Mouse (Mus musculus): ENCODE data around the gene Kctd14. TPM values are rescaled to one million over a fixed set of nuclear protein-coding genes. Genes with fewer than 3 reads are reported as not detected.

Gene Kctd14
- polyA plus RNA-seq, 1 experiment from 2014 or later: 5.1 TPM

DNA sequence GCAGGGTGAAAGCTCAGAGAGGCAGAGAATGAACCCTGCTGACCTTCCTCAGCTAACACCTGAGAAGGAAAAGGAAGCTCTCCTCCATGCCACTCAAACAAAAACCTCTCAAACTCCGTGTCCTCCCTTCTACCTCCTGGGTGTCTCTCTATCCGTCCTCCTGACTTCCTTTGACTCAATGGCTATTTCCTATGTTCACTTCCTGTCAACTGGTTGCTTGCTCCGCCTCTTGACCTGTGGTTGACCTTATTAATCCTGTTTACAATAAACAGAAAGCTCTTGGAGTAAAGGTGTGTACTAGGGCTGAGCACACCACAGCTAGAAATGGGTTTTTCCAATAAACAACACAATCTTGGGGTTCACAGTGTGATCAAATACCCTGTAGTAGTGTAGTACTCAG is 40.0 kb downstream of the Kctd14 start:
- WGBS: 61% methylated on average over 3 of the region's 3 CpGs
- Histone ChIP-seq H3K36me3 (peaks cover 48% of the 10 kb centered on the region), H3K9me3 (replicated peaks) (no peaks in the 10 kb centered on the region), H3K27me3 (no peaks in the 10 kb centered on the region), H3K27ac (replicated peaks) (no peak overlapping the region), H3K9ac (no peak overlapping the region), H3K4me1 (no peaks in the 10 kb centered on the region), H3K4me2 (replicated peaks) (no peak overlapping the region), H3K4me3 (replicated peaks) (no peak overlapping the region)
- ATAC-seq (ENCODE audit: insufficient number of reproducible peaks, low FRiP score, low TSS enrichment, low read depth): no peak

DNA sequence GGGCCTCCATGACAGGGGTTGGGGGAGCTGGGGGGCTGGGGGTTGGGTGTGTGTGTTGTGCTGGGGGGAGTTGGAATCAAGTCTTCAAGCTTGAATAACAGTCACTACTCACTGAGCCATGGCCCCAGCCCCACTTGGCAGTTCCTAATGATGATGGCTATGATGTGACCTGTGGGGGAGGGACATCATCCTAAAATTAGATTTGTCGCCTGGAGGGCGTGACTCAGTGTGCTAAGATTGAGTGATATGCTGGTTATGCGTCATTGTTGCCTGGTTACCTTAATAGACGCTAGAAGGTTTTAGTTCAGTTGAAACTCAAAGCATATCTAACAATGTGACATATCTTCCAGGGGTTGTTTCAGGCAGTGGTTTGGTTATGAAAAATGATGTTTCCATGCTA is 41.3 kb downstream of the Kctd14 start:
- no peak overlapping the region for H3K27ac ChIP-seq (replicated peaks)
- H3K27me3 ChIP-seq: no peaks in the 10 kb centered on the region
- H3K4me1 ChIP-seq: no peaks in the 10 kb centered on the region
- no peak for ATAC-seq (ENCODE audit: insufficient number of reproducible peaks, low FRiP score, low TSS enrichment, low read depth)
- H3K4me2 ChIP-seq (replicated peaks): no peak overlapping the region
- no peak overlapping the region for H3K4me3 ChIP-seq (replicated peaks)
- H3K9ac ChIP-seq: no peak overlapping the region
- 76% methylated on average over 4 of the region's 4 CpGs for WGBS
- no peaks in the 10 kb centered on the region for H3K9me3 ChIP-seq (replicated peaks)
- peaks cover 37% of the 10 kb centered on the region for H3K36me3 ChIP-seq

- Histone ChIP-seq H3K9me3 (replicated peaks) (no peaks in the 10 kb centered on the region), H3K9ac (no peak overlapping the region), H3K27me3 (no peaks in the 10 kb centered on the region), H3K4me3 (replicated peaks) (no peak overlapping the region), H3K4me1 (no peaks in the 10 kb centered on the region), H3K27ac (replicated peaks) (no peak overlapping the region), H3K4me2 (replicated peaks) (no peak overlapping the region), H3K36me3 (peaks cover 27% of the 10 kb centered on the region)
- ATAC-seq (ENCODE audit: insufficient number of reproducible peaks, low FRiP score, low TSS enrichment, low read depth): no peak
Measured at GRCm38 (mm10) chr7:97495052-97495451, 43.9 kb downstream of the Kctd14 start.

DNA sequence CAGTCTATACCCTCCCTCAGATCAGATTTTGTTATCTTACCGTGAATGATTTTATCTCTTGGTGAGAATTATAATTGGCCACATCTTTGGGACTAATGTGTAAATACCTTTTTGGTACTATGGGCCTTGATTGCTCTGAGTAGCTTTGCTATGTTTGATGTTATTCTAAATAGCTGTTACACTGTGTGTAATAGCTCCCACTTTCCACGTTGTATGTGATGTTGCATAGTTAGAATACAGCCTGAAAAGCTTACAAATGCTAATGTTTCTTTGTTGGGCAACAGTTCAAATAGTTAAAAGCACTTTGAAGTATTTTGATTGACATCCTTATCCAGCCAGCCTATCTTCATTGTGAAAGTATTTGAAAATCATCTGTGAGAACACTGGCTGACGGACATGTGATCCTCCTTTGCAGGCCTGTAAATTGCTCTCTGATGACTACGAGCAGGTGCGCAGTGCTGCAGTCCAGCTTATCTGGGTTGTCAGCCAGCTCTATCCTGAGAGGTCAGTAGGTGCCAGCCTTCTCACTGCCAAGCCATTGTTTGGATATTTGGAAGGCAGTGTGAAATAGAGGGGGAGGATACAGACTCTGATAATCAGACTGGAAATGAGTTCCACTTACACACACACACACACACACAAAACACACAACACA is 49.6 kb downstream of the Kctd14 start:
- Histone ChIP-seq H3K36me3 (peaks cover 23% of the 10 kb centered on the region), H3K9ac (no peak overlapping the region), H3K4me1 (no peaks in the 10 kb centered on the region), H3K27ac (replicated peaks) (no peak overlapping the region), H3K9me3 (replicated peaks) (no peaks in the 10 kb centered on the region), H3K27me3 (no peaks in the 10 kb centered on the region), H3K4me3 (replicated peaks) (no peak overlapping the region), H3K4me2 (replicated peaks) (no peak overlapping the region)
- 68% methylated on average over 5 of the region's 5 CpGs for WGBS
- ATAC-seq (ENCODE audit: insufficient number of reproducible peaks, low FRiP score, low TSS enrichment, low read depth): no peak

Other genes starting within 250 kb of the Kctd14 start
- 2.4 and 2.5 TPM in 2 replicates for gene Usp35, start 119.3 kb upstream of the Kctd14 start, polyA plus RNA-seq (2015; fragmentation: Nextera tagmentation; extraction: Ambion mirVana)
- 4.8 and 5.4 TPM in 2 replicates for gene Kctd21, start 119.0 kb upstream of the Kctd14 start, polyA plus RNA-seq (2015; fragmentation: Nextera tagmentation; extraction: Ambion mirVana)
- gene Alg8, start 79.7 kb upstream of the Kctd14 start, polyA plus RNA-seq (2015; fragmentation: Nextera tagmentation; extraction: Ambion mirVana): 35.0 and 35.3 TPM in 2 replicates
- 336 and 344 TPM in 2 replicates for gene Ndufc2, start 51.3 kb upstream of the Kctd14 start, polyA plus RNA-seq (2015; fragmentation: Nextera tagmentation; extraction: Ambion mirVana)
- 0.42 and 0.84 TPM in 2 replicates for gene Thrsp, start 33.6 kb upstream of the Kctd14 start, polyA plus RNA-seq (2015; fragmentation: Nextera tagmentation; extraction: Ambion mirVana)
- gene Ints4, start 29.6 kb downstream of the Kctd14 start, polyA plus RNA-seq (2015; fragmentation: Nextera tagmentation; extraction: Ambion mirVana): 43.7 and 45.5 TPM in 2 replicates
- gene Aamdc, start 128.2 kb downstream of the Kctd14 start, polyA plus RNA-seq (2015; fragmentation: Nextera tagmentation; extraction: Ambion mirVana): 73.9 and 80.9 TPM in 2 replicates
- 20.7 and 21.9 TPM in 2 replicates for gene Rsf1, start 128.6 kb downstream of the Kctd14 start, polyA plus RNA-seq (2015; fragmentation: Nextera tagmentation; extraction: Ambion mirVana)
- 168 and 176 TPM in 2 replicates for gene Clns1a, start 245.3 kb downstream of the Kctd14 start, polyA plus RNA-seq (2015; fragmentation: Nextera tagmentation; extraction: Ambion mirVana)